Mouse (Mus musculus) CD4-positive helper T cell, adult 2 months (primary cell): ENCODE measurements at regions not wholly inside any gene's neighbourhood (a gene's known extent, or its start where the extent isn't known, plus 50 kb on each side); places are given as distances from the start of the nearest gene placed in this dataset.
A peak's percentile ranks its signal among the peaks of the same experiment; 100 is the strongest.
"Not testable (repeated sequence)": the region's sequence is repeated elsewhere in the genome, so short reads cannot be mapped to it uniquely, and the experiment has no call there.

ENCODE experiments used
- DNase-seq: peaks from one replicate; pipeline ENCODE4 v3.0.0-alpha.2; 2012; ENCODE audit warnings: low read depth, missing footprints, low spot score

GRCm38 (mm10) chr12:114909799-114910198, 1137.7 kb upstream of the Zfp386 start:
- DNase-seq = peak; percentile 61

- peak; percentile 15 for DNase-seq
Observed at GRCm38 (mm10) chr12:114914406-114914805, 1133.1 kb upstream of the Zfp386 start.

- peak; percentile 17 for DNase-seq
Observed at GRCm38 (mm10) chr12:114927691-114928090, 1119.8 kb upstream of the Zfp386 start.

GRCm38 (mm10) chr12:114932158-114932557, 1115.4 kb upstream of the Zfp386 start:
- DNase-seq = peak; percentile 35

- DNase-seq = no peak
Observed at GRCm38 (mm10) chr12:114932669-114933068, 1114.9 kb upstream of the Zfp386 start.

- peak; percentile 44 for DNase-seq
Observed at GRCm38 (mm10) chr12:114936865-114937264, 1110.7 kb upstream of the Zfp386 start.

- DNase-seq = peak; percentile 38
Observed at GRCm38 (mm10) chr12:114939576-114939975, 1107.9 kb upstream of the Zfp386 start.

GRCm38 (mm10) chr12:114962105-114962504, 1085.4 kb upstream of the Zfp386 start:
- DNase-seq = no peak

GRCm38 (mm10) chr12:114964251-114964650, 1083.3 kb upstream of the Zfp386 start:
- DNase-seq = not testable (repeated sequence)

GRCm38 (mm10) chr12:114981476-114982136, 1065.9 kb upstream of the Zfp386 start:
- DNase-seq = peak; percentile 70

- DNase-seq = peak; percentile 89
Observed at GRCm38 (mm10) chr12:114990916-114991315, 1056.6 kb upstream of the Zfp386 start.

- DNase-seq = peak; percentile 35
Observed at GRCm38 (mm10) chr12:114996817-114997216, 1050.7 kb upstream of the Zfp386 start.

- no peak for DNase-seq
Observed at GRCm38 (mm10) chr12:115003118-115003517, 1044.4 kb upstream of the Zfp386 start.

GRCm38 (mm10) chr12:115008434-115008833, 1039.1 kb upstream of the Zfp386 start:
- DNase-seq = peak; percentile 37

GRCm38 (mm10) chr12:115012751-115013150, 1034.8 kb upstream of the Zfp386 start:
- DNase-seq = peak; percentile 23

- no peak for DNase-seq
Observed at GRCm38 (mm10) chr12:115023742-115024141, 1023.8 kb upstream of the Zfp386 start.

GRCm38 (mm10) chr12:115034438-115035129, 1012.9 kb upstream of the Zfp386 start:
- DNase-seq = no peak

- peak; percentile 18 for DNase-seq
Observed at GRCm38 (mm10) chr12:115055080-115055479, 992.4 kb upstream of the Zfp386 start.

GRCm38 (mm10) chr12:115059954-115060353, 987.6 kb upstream of the Zfp386 start:
- DNase-seq = not testable (repeated sequence)

- no peak for DNase-seq
Observed at GRCm38 (mm10) chr12:115067251-115067650, 980.3 kb upstream of the Zfp386 start.

GRCm38 (mm10) chr12:115091460-115091859, 956.1 kb upstream of the Zfp386 start:
- peak; percentile 14 for DNase-seq

GRCm38 (mm10) chr12:115109742-115110141, 937.8 kb upstream of the Zfp386 start:
- no peak for DNase-seq
